Mouse (Mus musculus) thymus, postnatal 36 days (tissue): ENCODE data around the gene Ripply3.

Experiments used
- DNase-seq, 2 experiments: peaks; one replicate each; pipeline ENCODE4 v3.0.0; 2022; ENCODE audit warnings: mixed read lengths in 2 of 2

The Ripply3 gene

GRCm38 (mm10) chr16:94360578-94361350, 32.5 kb downstream of the Ripply3 start:
- DNase-seq = no peak

- no peak for DNase-seq
Observed at GRCm38 (mm10) chr16:94362174-94362873, 34.1 kb downstream of the Ripply3 start.

DNA sequence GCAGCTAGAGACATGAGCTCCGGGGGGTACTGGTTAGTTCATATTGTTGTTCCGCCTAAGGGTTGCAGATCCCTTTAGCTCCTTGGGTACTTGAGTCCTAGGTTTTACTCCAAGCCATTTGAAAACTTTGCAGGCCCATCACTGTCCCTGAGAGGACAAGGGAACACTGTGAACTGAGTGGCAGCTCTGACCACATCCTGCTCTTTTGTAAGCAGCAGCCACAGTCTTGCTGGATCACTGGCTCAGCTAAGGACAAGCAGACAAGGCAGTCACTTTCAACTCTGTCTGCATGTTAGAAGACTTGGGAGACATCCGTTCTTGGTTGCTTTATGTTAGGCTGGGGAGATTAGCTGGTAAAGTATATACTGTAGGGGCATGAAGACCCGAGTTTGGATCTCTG, 35.6 kb downstream of the Ripply3 start:
- DNase-seq = no peak

DNA sequence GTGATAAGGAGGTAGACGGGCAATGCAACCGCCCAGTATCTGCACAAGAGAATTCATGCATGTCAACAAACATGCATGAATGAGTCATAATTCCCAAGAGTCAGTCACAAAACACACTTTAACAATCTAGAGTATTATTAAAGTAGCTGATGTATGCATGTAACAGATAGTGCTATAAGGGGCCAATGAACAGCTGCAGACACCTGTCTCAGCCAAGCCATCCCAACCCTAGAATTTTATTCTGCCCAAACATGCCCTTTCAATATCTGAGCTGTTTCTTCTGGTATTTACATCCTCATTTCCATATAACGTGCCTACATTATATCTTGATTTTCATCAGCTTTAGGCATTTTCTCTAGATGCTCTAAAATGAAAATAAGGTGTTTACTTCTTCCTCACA, 37.2 kb downstream of the Ripply3 start:
- DNase-seq = no peak

DNA sequence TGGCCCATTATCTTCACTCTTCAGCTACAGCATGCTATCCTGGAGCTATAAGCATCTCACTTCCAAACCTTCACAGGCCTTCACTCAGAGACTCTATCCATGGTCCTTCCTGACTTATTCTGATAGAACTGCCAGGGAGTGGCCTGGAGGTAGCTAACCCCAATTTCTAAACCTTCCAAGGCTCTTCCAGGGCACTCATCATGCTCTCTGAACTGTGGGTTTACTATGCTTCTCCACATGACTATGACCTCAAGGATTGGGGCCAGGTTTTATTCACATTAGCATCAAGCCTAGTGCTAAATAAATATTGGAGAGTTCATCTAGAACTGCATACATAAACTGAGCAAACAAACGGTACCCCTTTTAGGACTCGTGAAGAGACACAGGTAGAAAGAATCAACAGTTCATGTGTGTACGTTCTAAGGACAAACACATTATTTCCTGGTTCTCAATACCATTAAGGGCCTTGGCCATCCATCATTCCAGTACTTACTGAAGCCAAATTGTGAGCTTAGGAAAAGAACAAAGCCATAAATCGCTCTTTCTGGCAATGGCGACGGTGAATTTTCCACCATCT, 41.5 kb downstream of the Ripply3 start:
- DNase-seq = no peak

GRCm38 (mm10) chr16:94370173-94370914, 42.1 kb downstream of the Ripply3 start, which contains the start of gene Ttc3:
Ttc3 (plus strand) TSS chr16:94370618.
- DNase-seq = peak; percentile 95 to 98

DNA sequence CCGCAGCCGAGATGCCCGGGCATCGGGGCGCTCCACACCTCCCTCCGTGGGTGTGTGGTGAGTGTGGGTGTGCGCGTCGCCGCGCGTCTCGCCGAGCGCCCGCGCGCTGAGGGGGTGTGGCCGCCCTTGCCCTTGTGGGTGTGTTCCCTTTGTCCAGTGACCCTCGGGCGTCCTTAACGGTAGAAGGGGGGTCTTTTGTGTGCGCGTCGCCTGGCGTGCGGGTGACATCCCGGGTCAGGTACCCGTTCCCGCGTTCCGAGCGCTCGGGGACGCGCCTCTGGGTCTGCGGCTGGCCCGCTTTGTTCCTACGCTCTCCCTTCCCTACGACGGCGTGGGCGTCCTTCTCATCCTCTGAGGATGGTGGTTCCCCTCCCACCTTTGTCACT, 42.7 kb downstream of the Ripply3 start:
- peak; percentile 82 to 88 for DNase-seq

DNA sequence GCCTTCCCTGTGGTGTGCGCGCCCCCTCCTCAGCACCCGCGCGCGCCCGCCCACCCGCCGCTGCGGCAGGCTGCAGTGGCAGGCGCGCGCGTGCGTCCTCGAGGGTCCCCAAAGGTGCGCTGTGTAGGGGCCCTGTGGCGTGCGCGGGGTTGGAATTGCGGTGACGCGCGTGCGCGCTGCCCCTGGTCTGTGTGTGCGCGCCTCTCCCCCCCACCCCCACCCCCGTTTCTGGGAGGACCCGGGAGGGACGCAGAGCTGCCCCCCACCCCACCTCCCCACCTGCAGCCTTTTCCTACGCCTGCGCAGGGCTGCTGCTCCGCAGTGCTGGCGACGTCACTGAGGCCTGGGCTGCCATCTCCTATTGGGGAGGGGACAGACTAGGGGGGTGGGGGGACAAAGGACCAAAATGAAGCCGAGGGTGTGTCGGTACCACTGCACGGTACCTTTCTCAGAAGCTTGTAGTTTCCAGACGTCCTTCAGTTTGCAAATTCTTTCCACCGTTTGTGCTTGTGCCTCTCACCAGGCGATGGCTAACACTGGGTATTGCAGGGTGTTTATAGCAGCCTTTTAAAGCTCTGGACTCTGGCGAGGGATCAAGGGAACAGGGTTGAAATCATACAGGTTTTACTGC, 43.2 kb downstream of the Ripply3 start, which contains the start of gene Pigp:
TSS of gene Pigp (minus strand) at position 542 of the 631 bp plus-strand sequence.
- peak in 1 of 2 experiments; percentile 81 for DNase-seq

GRCm38 (mm10) chr16:94379386-94379785, 51.2 kb downstream of the Ripply3 start:
- DNase-seq = no peak

- no peak for DNase-seq
Observed at GRCm38 (mm10) chr16:94383277-94383676, 55.1 kb downstream of the Ripply3 start.
